Mouse (Mus musculus) neutrophil, adult 65 days (primary cell): ENCODE measurements around the gene Mup19. TPM values are rescaled to one million over a fixed set of nuclear protein-coding genes. Genes with fewer than 3 reads are reported as not detected.

Source experiments
- total RNA-seq: library from RNA; stranded (reverse); gene quantifications from 2 replicates; pipeline ENCODE4 v1.2.4, GENCODE M21; 2023

The Mup19 gene
- not detected in 2 replicates for total RNA-seq

GRCm38 (mm10) chr4:61782169-61782568, at the start of gene Mup19:
Gene Mup19, minus strand, starts transcription at chr4:61782269.

Other genes starting within 250 kb of the Mup19 start
- gene Mup17, start 186.4 kb downstream of the Mup19 start, total RNA-seq, result not detected in 2 replicates
- not detected in 2 replicates for gene Mup18, start 108.1 kb downstream of the Mup19 start, total RNA-seq
- not detected in 2 replicates for gene Mup5, start 53.0 kb upstream of the Mup19 start, total RNA-seq